Mouse (Mus musculus) CH12F3 (cell line): Measurements from ENCODE around the gene Tlr8.

Experiments used
- in situ Hi-C: fragments of 300-500 bp; cut with MboI; formaldehyde crosslinking; loops from 2 replicates; pipeline ENCODE4 v1.14.3; 2020; ENCODE audit warnings: low sequenced_read_pairs

Tlr8 gene

GRCm38 (mm10) chrX:167207741-167208505 lies 56.2 kb downstream of the Tlr8 start:
- in situ Hi-C loops: loop anchor here (10.0 kb wide), 1 partner anchor 93 kb away; no protein-coding TSS in a partner anchor

GRCm38 (mm10) chrX:167205813-167206520 lies 58.2 kb downstream of the Tlr8 start:
- in situ Hi-C loops: loop anchor here (10.0 kb wide), 1 partner anchor 91 kb away; no protein-coding TSS in a partner anchor

GRCm38 (mm10) chrX:167201365-167201764 lies 62.8 kb downstream of the Tlr8 start:
- in situ Hi-C loops: loop anchor here (10.0 kb wide), 1 partner anchor 87 kb away; no protein-coding TSS in a partner anchor

GRCm38 (mm10) chrX:167195228-167195649 lies 68.9 kb downstream of the Tlr8 start:
- in situ Hi-C loops: no loop called here
